Comparison of ENCODE assay signal across 10 mouse cellular contexts in genomic region chr5:134873956-134874879, GRCm38 (mm10). TPM values are rescaled to one million over a fixed set of nuclear protein-coding genes. Genes with fewer than 3 reads are reported as not detected.
DNase-seq lines count a peak whose midpoint lies in the region; ATAC-seq and TF ChIP-seq lines count a peak whose summit lies in the region.
"Had no signal": no experiment of that assay in that cellular context is flagged by ENCODE, and none has a peak within 500 bp of the region (broad histone marks: within the 10 kb centered on the region; RNA-seq: fewer than 3 reads in every experiment).

No protein-coding gene starts in this region.

- H3K36me3 ChIP-seq in thymus, adult 2 months (ENCODE audit: control insufficient read depth, insufficient read depth, low read length), result no peaks in the 10 kb centered on the region
- H3K36me3 ChIP-seq: neural tube, embryonic 13.5 days had no signal

- intact Hi-C loops in heart, postnatal 25 days (cut with DNase I), result no loop called here

- WGBS in thymus, adult 2 months, result 78% methylated on average over 21 of the region's 21 CpGs

- DNase-seq in cerebellum, adult 11 months, result peak; percentile 11
- DNase-seq in ovary, postnatal 36 days (ENCODE audit: low spot score), result peak; percentile 42
- DNase-seq in ovary, postnatal 10 days (ENCODE audit: low spot score), result no peak
- DNase-seq in heart, postnatal 25 days (ENCODE audit: low spot score), result peak; percentile 72
- DNase-seq in testis, postnatal 10 days (ENCODE audit: low spot score), result peak; percentile 85
- DNase-seq in kidney, adult 11 months, result no peak
- no peak for DNase-seq in thymus, adult 2 months

- TF ChIP-seq CTCF in thymus, adult 2 months (IDR thresholded peaks at IDR 0.05; ENCODE audit: borderline replicate concordance, control insufficient read depth, extremely low read depth, insufficient read depth, low read length, poor library complexity), result no peak

- H3K4me3 ChIP-seq in thymus, adult 2 months (ENCODE audit: control insufficient read depth, insufficient read depth, low read length), result no peak overlapping the region
- H3K4me3 ChIP-seq: neural tube, embryonic 13.5 days had no signal

- H3K27me3 ChIP-seq in thymus, adult 2 months (ENCODE audit: control insufficient read depth, insufficient read depth, low read length), result no peaks in the 10 kb centered on the region
- H3K27me3 ChIP-seq: neural tube, embryonic 13.5 days had no signal

- no peak for TF ChIP-seq POLR2A in thymus, adult 2 months (IDR thresholded peaks at IDR 0.05; ENCODE audit: control insufficient read depth, extremely low read depth, insufficient read depth, low read length, poor library complexity)

- no peak for ATAC-seq in cerebellum, adult (ENCODE audit: insufficient number of reproducible peaks, low FRiP score, low TSS enrichment)

- H3K4me1 ChIP-seq in thymus, adult 2 months (replicated peaks; ENCODE audit: control insufficient read depth, insufficient read depth, low read length), result peaks cover 18% of the 10 kb centered on the region
- H3K4me1 ChIP-seq: neural tube, embryonic 13.5 days had no signal

- H3K27ac ChIP-seq in thymus, adult 2 months (ENCODE audit: control insufficient read depth, insufficient read depth, low read length), result no peak overlapping the region
- H3K27ac ChIP-seq: neural tube, embryonic 13.5 days had no signal

RNA-seq across cellular contexts. Expression of gene Tmem270, which starts 32.3 kb away (rescaled TPM):
- not detected for total RNA-seq in heart, postnatal 25 days (2021)
- not detected in 2 replicates for polyA plus RNA-seq in thymus, adult 2 months (2012; rRNA removed)
- total RNA-seq: layer of hippocampus, adult 8-10 months had no signal
- polyA plus RNA-seq: neural tube, embryonic 13.5 days had no signal

RNA-seq across cellular contexts. Expression of gene Cldn13, which starts 41.1 kb away (rescaled TPM):
- not detected for total RNA-seq in heart, postnatal 25 days (2021)
- 1.8 and 1.9 TPM in 2 replicates for polyA plus RNA-seq in thymus, adult 2 months (2012; rRNA removed)
- total RNA-seq: layer of hippocampus, adult 8-10 months had no signal

RNA-seq across cellular contexts. Expression of gene Mettl27, which starts 58.0 kb away (rescaled TPM):
- total RNA-seq in heart, postnatal 25 days (2021), result 1 to 10 TPM; 5.0 to 5.6 TPM
- polyA plus RNA-seq in thymus, adult 2 months (2012; rRNA removed), result 24.9 and 26.7 TPM in 2 replicates

Comparison
In these comparisons a context has a peak if more than half of its experiments do, and no peak if none do; other contexts are left out.
1. DNase-seq: peak in cerebellum, adult 11 months (single experiment), ovary, postnatal 36 days (single experiment), heart, postnatal 25 days (single experiment) and testis, postnatal 10 days (single experiment); none in ovary, postnatal 10 days (single experiment), kidney, adult 11 months (single experiment) and thymus, adult 2 months (single experiment).